Mouse (Mus musculus) heart, embryonic 11.5 days (tissue): ENCODE data around the gene E330034G19Rik. TPM values are rescaled to one million over a fixed set of nuclear protein-coding genes. Genes with fewer than 3 reads are reported as not detected.

ENCODE experiments used
- ATAC-seq: fragments of 200-750 bp; cut with Nextera tagmentation; replicated peaks from 2 replicates; pipeline ENCODE4 v1.8.0; 2017; ENCODE audit warnings: moderate library complexity; ENCODE audit not compliant: insufficient number of reproducible peaks, low FRiP score, low TSS enrichment
- H3K27ac ChIP-seq: fragments of 300-500 bp; sonication (generic); 2 replicates; pipeline ENCODE4 v1.5.1; 2014; ENCODE audit warnings: mild to moderate bottlenecking, low read depth, low read length
- H3K27me3 ChIP-seq: fragments of 300-500 bp; sonication (generic); 2 replicates; pipeline ENCODE4 v1.6.1; 2014; ENCODE audit warnings: mild to moderate bottlenecking, low read length, mixed read lengths; ENCODE audit not compliant: control insufficient read depth, insufficient read depth
- H3K36me3 ChIP-seq: fragments of 300-500 bp; sonication (generic); 2 replicates; pipeline ENCODE4 v1.6.1; 2014; ENCODE audit warnings: mild to moderate bottlenecking, low read length, moderate library complexity, mixed read lengths; ENCODE audit not compliant: control insufficient read depth, insufficient read depth
- H3K4me1 ChIP-seq: fragments of 300-500 bp; sonication (generic); 2 replicates; pipeline ENCODE4 v1.6.1; 2014; ENCODE audit warnings: low read length; ENCODE audit not compliant: control insufficient read depth, insufficient read depth
- H3K4me2 ChIP-seq: fragments of 300-500 bp; sonication (generic); 2 replicates; pipeline ENCODE4 v1.6.1; 2014; ENCODE audit warnings: mild to moderate bottlenecking, moderate library complexity
- H3K4me3 ChIP-seq: fragments of 300-500 bp; sonication (generic); 2 replicates; pipeline ENCODE4 v1.5.1; 2014; ENCODE audit warnings: low read depth, low read length
- H3K9ac ChIP-seq: fragments of 300-500 bp; sonication (generic); 2 replicates; pipeline ENCODE4 v1.6.1; 2014; ENCODE audit warnings: mild to moderate bottlenecking, low read depth, low read length, moderate library complexity
- H3K9me3 ChIP-seq: fragments of 300-500 bp; sonication (generic); replicated peaks from 2 replicates; pipeline ENCODE4 v1.6.1; 2016; ENCODE audit warnings: low read length; ENCODE audit not compliant: control insufficient read depth
- WGBS: fragments of 180-500 bp; shearing (Covaris S2); extraction: QIAGEN DNeasy Blood & Tissue Kit; methylation state at CpG from one replicate; pipeline ENCODE4 v1.1.7; 2014; ENCODE audit not compliant: insufficient replicate concordance; 5-methylcytosine and 5-hydroxymethylcytosine counted together
- polyA plus RNA-seq: library from polyadenylated mRNA; unstranded; fragments of >200 nt; fragmentation: Nextera tagmentation; extraction: Ambion mirVana; gene quantifications from 2 replicates; pipeline ENCODE4 v1.2.1, GENCODE M21; 2014

E330034G19Rik gene
- polyA plus RNA-seq, 1 experiment from 2014 or later: not detected

DNA sequence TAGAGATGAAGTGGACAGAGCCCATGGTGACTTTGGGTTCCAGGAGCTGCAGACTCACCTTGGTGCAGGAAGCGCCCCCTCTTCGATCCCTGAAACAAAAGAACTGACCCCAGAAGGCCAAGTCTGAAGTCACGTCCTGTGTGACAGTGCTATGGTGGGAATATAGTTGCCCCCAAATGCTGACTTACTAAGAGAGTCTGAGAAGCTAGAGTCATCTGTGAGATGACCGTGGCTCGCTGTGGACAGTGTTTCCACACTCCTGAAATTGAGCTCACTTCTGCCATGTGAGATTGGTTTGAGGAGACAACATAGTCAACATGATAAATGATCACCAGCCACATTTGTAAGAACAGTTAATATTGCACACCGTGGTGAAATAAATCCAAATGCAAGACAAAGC, 30.6 kb upstream of the E330034G19Rik start:
- H3K9ac ChIP-seq: no peak overlapping the region
- no peak overlapping the region for H3K4me3 ChIP-seq
- ATAC-seq: no peak
- H3K9me3 ChIP-seq: no peaks in the 10 kb centered on the region
- H3K27ac ChIP-seq: no peak overlapping the region
- H3K27me3 ChIP-seq: peaks cover 5% of the 10 kb centered on the region; the same call in 1 of the 2 replicates
- WGBS: 73% methylated on average over 6 of the region's 6 CpGs
- no peaks in the 10 kb centered on the region for H3K36me3 ChIP-seq
- no peaks in the 10 kb centered on the region for H3K4me1 ChIP-seq
- H3K4me2 ChIP-seq: no peak overlapping the region

DNA sequence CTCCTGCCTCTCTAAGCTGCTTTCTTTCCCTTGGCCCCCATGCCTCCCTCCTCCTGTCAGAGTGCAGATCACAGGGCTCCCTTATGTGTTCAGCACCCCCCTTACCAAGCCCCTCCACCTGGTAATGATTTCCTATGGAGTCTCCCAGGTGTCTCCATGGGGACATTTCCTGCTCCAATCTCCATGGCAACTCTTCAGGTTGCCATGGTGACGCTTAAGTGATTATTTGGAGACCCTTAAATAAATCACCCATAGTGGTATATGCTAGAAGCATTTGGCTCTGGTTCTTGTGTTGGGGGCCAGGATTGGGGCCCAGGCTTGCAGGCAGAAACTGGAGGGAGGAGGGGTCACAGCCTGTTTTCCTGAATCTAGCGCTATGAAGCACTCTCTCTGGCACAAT, 30.1 kb upstream of the E330034G19Rik start:
- Histone ChIP-seq H3K4me3 (no peak overlapping the region), H3K27me3 (peaks cover 5% of the 10 kb centered on the region; the same call in 1 of the 2 replicates), H3K4me2 (no peak overlapping the region), H3K9me3 (no peaks in the 10 kb centered on the region), H3K4me1 (no peaks in the 10 kb centered on the region), H3K36me3 (no peaks in the 10 kb centered on the region), H3K27ac (no peak overlapping the region), H3K9ac (no peak overlapping the region)
- 66% methylated on average over 2 of the region's 2 CpGs for WGBS
- ATAC-seq: no peak

DNA sequence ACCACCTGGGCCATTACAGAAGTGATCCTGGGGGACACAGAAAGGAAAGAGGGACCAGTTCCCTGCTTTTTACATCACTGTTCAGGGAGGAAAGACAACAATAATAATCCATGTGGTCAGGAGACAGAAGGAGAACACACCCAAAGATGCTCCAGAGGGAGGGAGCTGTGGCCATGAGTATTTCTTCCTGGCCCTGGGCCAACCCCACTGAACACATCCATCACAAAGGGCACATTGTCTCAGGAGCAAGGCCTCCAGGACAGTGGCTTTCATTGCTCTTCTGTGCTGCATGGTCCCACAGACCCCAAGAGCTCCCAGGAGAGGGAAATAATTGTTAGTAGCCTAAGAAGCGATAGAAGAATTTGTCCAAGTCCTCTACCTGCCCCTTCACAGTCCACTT, 23.4 kb upstream of the E330034G19Rik start:
- H3K4me3 ChIP-seq: no peak overlapping the region
- H3K36me3 ChIP-seq: no peaks in the 10 kb centered on the region
- H3K9ac ChIP-seq: no peak overlapping the region
- WGBS: 78% methylated on average over 1 of the region's 1 CpGs
- H3K27me3 ChIP-seq: no peaks in the 10 kb centered on the region
- no peaks in the 10 kb centered on the region for H3K4me1 ChIP-seq
- H3K9me3 ChIP-seq: no peaks in the 10 kb centered on the region
- H3K4me2 ChIP-seq: no peak overlapping the region
- ATAC-seq: no peak
- H3K27ac ChIP-seq: no peak overlapping the region

DNA sequence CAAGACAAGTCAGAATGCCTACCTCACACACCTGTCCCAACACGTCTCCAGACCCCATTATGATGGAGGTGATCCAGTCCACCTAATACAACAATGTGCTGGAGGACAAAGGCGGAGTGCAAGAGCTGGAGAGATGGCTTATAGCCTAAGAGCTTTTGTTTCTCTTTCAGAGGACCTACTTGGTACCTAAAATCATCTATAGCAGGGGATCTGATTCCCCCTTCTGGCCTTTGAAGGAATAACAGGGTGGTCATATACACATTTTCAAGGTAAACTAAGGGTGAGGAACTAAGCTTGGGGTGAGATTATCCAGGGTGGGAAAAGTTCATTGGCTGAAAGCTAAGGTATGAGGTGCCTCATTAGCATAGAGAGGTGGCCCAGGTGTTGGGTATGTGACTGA, 19.4 kb upstream of the E330034G19Rik start:
- Histone ChIP-seq H3K4me1 (no peaks in the 10 kb centered on the region), H3K36me3 (no peaks in the 10 kb centered on the region), H3K9me3 (no peaks in the 10 kb centered on the region), H3K27me3 (no peaks in the 10 kb centered on the region), H3K27ac (no peak overlapping the region), H3K4me3 (no peak overlapping the region), H3K4me2 (no peak overlapping the region), H3K9ac (no peak overlapping the region)
- no peak for ATAC-seq
- 55% methylated on average over 2 of the region's 2 CpGs for WGBS

DNA sequence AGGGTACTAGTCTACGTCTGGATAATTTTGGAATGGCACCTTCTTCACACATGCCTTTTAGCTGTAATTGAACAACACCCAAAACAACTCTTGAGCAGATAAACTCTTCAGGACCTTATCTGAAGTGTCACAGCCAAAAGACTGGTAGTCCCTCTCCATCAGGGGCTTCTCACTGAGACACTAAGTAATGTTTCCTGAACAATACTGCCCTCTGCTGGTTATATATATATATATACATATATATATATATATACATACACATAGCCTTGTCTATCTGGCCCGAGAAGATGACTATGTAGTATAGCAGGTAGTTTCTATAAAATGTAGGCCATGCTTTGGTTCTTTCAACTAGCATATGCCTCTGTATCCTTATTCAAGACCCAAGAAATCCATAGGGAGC, 17.5 kb upstream of the E330034G19Rik start:
- no peak for ATAC-seq
- WGBS: 19% methylated on average over 2 of the region's 2 CpGs

DNA sequence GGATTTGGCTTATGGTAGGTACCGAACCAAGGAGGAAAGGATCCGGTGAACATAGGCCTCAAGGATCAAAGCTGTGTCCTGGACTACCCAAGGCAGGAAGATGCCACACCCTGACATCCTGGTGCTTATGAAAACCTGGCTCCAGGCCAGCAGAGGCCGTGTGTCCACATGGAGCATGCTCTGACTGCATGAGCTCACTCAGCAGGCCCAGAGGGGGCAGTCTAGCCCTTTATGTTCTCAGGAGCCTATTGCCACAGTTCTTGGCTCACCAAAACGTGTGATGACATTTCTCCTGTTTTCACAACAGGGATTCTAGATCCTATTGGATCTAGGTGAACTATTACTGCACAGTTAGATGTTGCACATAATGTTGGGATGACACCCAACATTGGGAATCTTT, 11.7 kb upstream of the E330034G19Rik start:
- Histone ChIP-seq H3K4me2 (no peak overlapping the region), H3K4me3 (no peak overlapping the region), H3K27ac (no peak overlapping the region), H3K9me3 (no peaks in the 10 kb centered on the region), H3K27me3 (no peaks in the 10 kb centered on the region), H3K4me1 (0 out of 2 replicates have a peak, but pooled peaks cover 4% of the 10 kb centered on the region), H3K9ac (no peak overlapping the region), H3K36me3 (no peaks in the 10 kb centered on the region)
- no peak for ATAC-seq
- WGBS: 60% methylated on average over 4 of the region's 4 CpGs

More for the DNA sequence above, 17.5 kb upstream of the E330034G19Rik start:
- Histone ChIP-seq H3K4me2 (no peak overlapping the region), H3K9ac (no peak overlapping the region), H3K27me3 (no peaks in the 10 kb centered on the region), H3K4me1 (no peaks in the 10 kb centered on the region), H3K4me3 (no peak overlapping the region), H3K9me3 (no peaks in the 10 kb centered on the region), H3K27ac (no peak overlapping the region), H3K36me3 (no peaks in the 10 kb centered on the region)

DNA sequence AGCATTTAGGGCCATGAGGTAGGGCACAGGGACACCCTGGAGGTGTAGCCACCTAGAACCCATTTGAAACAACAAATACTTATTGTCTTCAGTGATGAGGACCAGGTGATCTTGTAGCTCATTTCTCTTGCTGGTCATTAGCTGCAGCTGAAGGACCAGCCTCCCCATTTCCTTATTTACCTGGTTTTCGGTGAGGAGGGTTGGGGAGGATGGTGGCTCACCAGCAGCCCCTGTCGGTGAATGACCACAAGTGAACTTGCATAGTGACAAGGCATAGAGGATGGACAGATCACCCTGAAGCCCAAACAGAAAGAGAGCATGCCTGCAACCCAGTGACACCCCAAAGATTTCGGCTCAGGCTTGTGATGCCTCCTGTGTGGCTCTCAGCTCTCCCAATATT, 10.7 kb upstream of the E330034G19Rik start:
- Histone ChIP-seq H3K36me3 (no peaks in the 10 kb centered on the region), H3K4me3 (no peak overlapping the region), H3K4me1 (0 out of 2 replicates have a peak, but pooled peaks cover 6% of the 10 kb centered on the region), H3K9me3 (no peaks in the 10 kb centered on the region), H3K27me3 (no peaks in the 10 kb centered on the region), H3K27ac (no peak overlapping the region), H3K4me2 (no peak overlapping the region), H3K9ac (no peak overlapping the region)
- no peak for ATAC-seq
- 63% methylated on average over 3 of the region's 3 CpGs for WGBS

DNA sequence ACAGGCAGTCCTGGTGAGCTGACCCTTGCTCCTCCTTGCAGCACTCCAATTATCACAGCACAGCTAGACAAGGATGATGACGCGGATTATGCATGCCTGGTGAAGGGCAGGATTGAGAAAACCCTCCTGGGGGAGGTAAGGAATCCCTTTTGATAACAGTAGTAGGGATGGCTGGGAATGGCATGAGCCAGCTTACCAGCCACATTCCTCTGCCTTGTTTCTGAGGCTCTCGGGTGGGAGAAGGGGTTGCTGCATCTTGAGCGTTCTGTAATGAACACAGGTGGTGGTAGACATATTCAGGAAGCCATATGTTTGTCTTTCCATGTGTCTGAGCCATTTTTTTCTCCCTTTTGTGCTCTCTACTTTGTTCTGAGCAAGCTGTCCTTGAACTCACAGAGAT, 6.9 kb upstream of the E330034G19Rik start:
- H3K27me3 ChIP-seq: no peaks in the 10 kb centered on the region
- no peak overlapping the region for H3K4me3 ChIP-seq
- 0 out of 2 replicates have a peak, but pooled peaks cover 6% of the 10 kb centered on the region for H3K4me1 ChIP-seq
- WGBS: 37% methylated on average over 4 of the region's 4 CpGs
- no peaks in the 10 kb centered on the region for H3K36me3 ChIP-seq
- H3K9ac ChIP-seq: no peak overlapping the region
- H3K27ac ChIP-seq: no peak overlapping the region
- ATAC-seq: no peak
- no peaks in the 10 kb centered on the region for H3K9me3 ChIP-seq
- no peak overlapping the region for H3K4me2 ChIP-seq

DNA sequence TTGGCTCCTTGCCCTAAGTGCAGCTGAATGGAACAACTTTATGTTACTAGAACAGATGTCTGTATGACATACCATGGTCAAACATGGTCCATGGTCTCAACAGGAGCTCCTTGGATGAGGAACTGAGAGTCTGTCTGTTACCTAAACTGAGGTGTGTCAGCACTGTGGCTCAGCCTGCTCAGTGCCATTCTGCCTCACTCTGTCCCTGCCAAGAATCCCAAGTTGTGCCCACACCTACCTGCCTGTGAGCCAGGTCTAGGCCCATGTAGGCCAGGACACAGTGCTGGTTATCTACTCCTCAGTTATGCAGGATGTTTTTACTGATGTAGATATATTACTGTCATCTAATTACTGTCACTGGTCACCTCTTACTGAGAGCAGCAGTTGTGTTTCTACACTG, 2.3 kb upstream of the E330034G19Rik start:
- Histone ChIP-seq H3K4me2 (no peak overlapping the region), H3K27ac (no peak overlapping the region), H3K4me1 (peaks cover 10% of the 10 kb centered on the region; the same call in 1 of the 2 replicates), H3K27me3 (no peaks in the 10 kb centered on the region), H3K9ac (no peak overlapping the region), H3K4me3 (no peak overlapping the region), H3K36me3 (no peaks in the 10 kb centered on the region), H3K9me3 (no peaks in the 10 kb centered on the region)
- no peak for ATAC-seq
